Mouse (Mus musculus) liver, adult 2 months (tissue): Measurements from ENCODE around the gene Megf11.

Source experiments
- CTCF ChIP-seq: fragments of 200-500 bp; IDR thresholded peaks from 2 replicates; pipeline ENCODE4 v1.5.1; 2011; ENCODE audit warnings: low read depth, low read length, control low read depth
- POLR2A ChIP-seq: fragments of 200-500 bp; IDR thresholded peaks from 2 replicates; pipeline ENCODE4 v1.6.1; 2011; ENCODE audit warnings: low read length, control low read depth; ENCODE audit not compliant: insufficient read depth; ENCODE audit errors: extremely low read depth

DNA sequence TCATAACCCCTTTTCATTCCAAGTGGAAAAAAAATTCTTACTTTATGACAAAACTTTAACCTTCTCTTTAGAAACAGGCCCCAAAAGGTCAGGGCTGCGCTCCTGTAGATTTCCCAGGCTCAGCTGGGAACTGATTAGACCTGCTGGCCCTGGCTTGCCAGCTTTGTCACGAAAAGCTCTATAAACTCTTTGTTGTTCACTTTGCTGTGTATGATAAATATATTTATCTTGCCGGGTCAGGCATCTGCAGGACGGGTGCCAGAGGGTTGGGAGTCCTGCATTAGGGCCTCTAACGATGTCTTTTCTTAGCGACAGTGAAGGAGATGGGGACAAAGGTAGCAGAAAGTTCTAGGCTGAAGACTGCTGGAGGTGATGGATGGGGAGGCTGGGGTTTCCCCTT, 87.3 kb downstream of the Megf11 start:
- TF ChIP-seq CTCF, result no peak
- no peak for TF ChIP-seq POLR2A
